Mouse (Mus musculus) G1E (cell line): ENCODE data around the gene Irs3. TPM values are rescaled to one million over a fixed set of nuclear protein-coding genes. Genes with fewer than 3 reads are reported as not detected.

Source experiments
- ATAC-seq: 2 replicates; pipeline ENCODE4 v1.8.0; 2016; ENCODE audit warnings: mild to moderate bottlenecking; ENCODE audit not compliant: insufficient number of reproducible peaks, poor library complexity, low FRiP score, severe bottlenecking; ENCODE audit errors: extremely low read depth
- DNase-seq: peaks from one replicate; pipeline ENCODE4 v3.0.0; 2012; ENCODE audit warnings: low spot score
- H3K27me3 ChIP-seq: 2 replicates; pipeline ENCODE4 v1.6.1; 2012; ENCODE audit warnings: mild to moderate bottlenecking, low read length, inconsistent platforms; ENCODE audit not compliant: insufficient read depth
- H3K36me3 ChIP-seq: replicated peaks from 2 replicates; pipeline ENCODE3; 2012; ENCODE audit warnings: mild to moderate bottlenecking, inconsistent platforms
- H3K4me1 ChIP-seq: 2 replicates; pipeline ENCODE4 v1.6.1; 2012; ENCODE audit warnings: low read depth, low read length, inconsistent platforms, mixed read lengths; ENCODE audit not compliant: insufficient read depth
- H3K4me3 ChIP-seq: 2 replicates; pipeline ENCODE4 v1.5.1; 2012; ENCODE audit warnings: low read depth, mild to moderate bottlenecking, inconsistent platforms, low read length, moderate library complexity, mixed read lengths
- H3K9me3 ChIP-seq: replicated peaks from 2 replicates; pipeline ENCODE4 v1.6.1; 2012; ENCODE audit warnings: inconsistent platforms
- CTCF ChIP-seq: IDR thresholded peaks from 2 replicates; pipeline ENCODE4 v1.5.1; 2012; ENCODE audit warnings: low read depth, low read length, inconsistent platforms, mixed read lengths
- GATA1 ChIP-seq: IDR thresholded peaks from 2 replicates; pipeline ENCODE4 v1.6.1; 2012; ENCODE audit warnings: borderline replicate concordance, low read length, inconsistent platforms, mixed read lengths
- GATA2 ChIP-seq: IDR thresholded peaks from 2 replicates; pipeline ENCODE4 v1.6.1; 2012; ENCODE audit warnings: low read depth, low read length, inconsistent platforms, borderline replicate concordance
- POLR2AphosphoS5 ChIP-seq: IDR thresholded peaks from 2 replicates; pipeline ENCODE4 v1.6.1; 2012; ENCODE audit warnings: low read depth, low read length, inconsistent platforms; ENCODE audit not compliant: insufficient replicate concordance
- TAL1 ChIP-seq: conservative IDR thresholded peaks from 2 replicates; pipeline ENCODE4 v1.6.1; 2012; ENCODE audit warnings: low read depth, low read length, inconsistent platforms, mixed read lengths
- polyA plus RNA-seq: library from polyadenylated mRNA; stranded (reverse); fragments of >175 nt; gene quantifications from 2 replicates; pipeline ENCODE4 v1.2.3, GENCODE M21; 2012
- total RNA-seq, 2 experiments: library from RNA; stranded (forward) in 1 of 2; stranded (reverse) in 1 of 2; fragments of 200-1000 nt in 1 of 2; fragments of >200 nt in 1 of 2; fragmentation: Nextera tagmentation in 1 of 2; gene quantifications; 2 replicates each; pipeline ENCODE4 v1.2.3; 2014 to 2017

Gene Irs3
- total and polyA plus RNA-seq, 3 experiments, result 0.11 TPM; not detected in 2

- Histone ChIP-seq H3K36me3 (peaks cover 34% of the 10 kb centered on the region), H3K9me3 (no peaks in the 10 kb centered on the region), H3K27me3 (peaks cover 39% of the 10 kb centered on the region), H3K4me1 (peaks cover 54% of the 10 kb centered on the region), H3K4me3 (no peak overlapping the region)
- DNase-seq (no peak), ATAC-seq (no peak)
- no peak for TF ChIP-seq TAL1
- no peak for TF ChIP-seq GATA2
- no peak for TF ChIP-seq GATA1
- TF ChIP-seq CTCF, result no peak
- TF ChIP-seq POLR2AphosphoS5, result no peak
These were observed 36.2 kb downstream of the Irs3 start for GRCm38 (mm10) chr5:137609292-137609691.

GRCm38 (mm10) chr5:137608654-137609190 is 36.8 kb downstream of the Irs3 start:
- H3K9me3 ChIP-seq, result no peaks in the 10 kb centered on the region
- DNase-seq (no peak), ATAC-seq (no peak)
- H3K4me1 ChIP-seq, result peaks cover 55% of the 10 kb centered on the region
- no peak for TF ChIP-seq GATA1
- TF ChIP-seq GATA2, result no peak
- no peak for TF ChIP-seq POLR2AphosphoS5
- TF ChIP-seq CTCF, result no peak
- no peak for TF ChIP-seq TAL1
- peaks cover 36% of the 10 kb centered on the region for H3K36me3 ChIP-seq
- no peak overlapping the region for H3K4me3 ChIP-seq
- H3K27me3 ChIP-seq, result peaks cover 36% of the 10 kb centered on the region

GRCm38 (mm10) chr5:137607860-137608653 is 37.5 kb downstream of the Irs3 start:
- Histone ChIP-seq H3K9me3 (no peaks in the 10 kb centered on the region), H3K4me3 (no peak overlapping the region), H3K36me3 (peaks cover 37% of the 10 kb centered on the region), H3K4me1 (peaks cover 52% of the 10 kb centered on the region), H3K27me3 (peaks cover 31% of the 10 kb centered on the region)
- ATAC-seq (no peak), DNase-seq (no peak)
- TF ChIP-seq POLR2AphosphoS5, result no peak
- no peak for TF ChIP-seq GATA2
- no peak for TF ChIP-seq GATA1
- TF ChIP-seq CTCF, result no peak
- TF ChIP-seq TAL1, result no peak

- peaks cover 70% of the 10 kb centered on the region for H3K4me1 ChIP-seq
- DNase-seq, result no peak
- H3K36me3 ChIP-seq, result peaks cover 43% of the 10 kb centered on the region
- H3K4me3 ChIP-seq, result peak overlapping the region; percentile 76
- H3K27me3 ChIP-seq, result no peaks in the 10 kb centered on the region
- no peaks in the 10 kb centered on the region for H3K9me3 ChIP-seq
- no peak for ATAC-seq
- TF ChIP-seq TAL1 (no peak), POLR2AphosphoS5 (no peak), GATA1 (no peak), GATA2 (no peak), CTCF (no peak)
These were observed 44.2 kb downstream of the Irs3 start for GRCm38 (mm10) chr5:137601365-137601729.

GRCm38 (mm10) chr5:137600619-137601364 is 44.7 kb downstream of the Irs3 start, which contains the start of gene Mospd3:
Gene Mospd3 (minus strand): TSS chr5:137601058.
- Histone ChIP-seq H3K4me1 (peaks cover 67% of the 10 kb centered on the region), H3K27me3 (no peaks in the 10 kb centered on the region), H3K9me3 (no peaks in the 10 kb centered on the region), H3K36me3 (peaks cover 40% of the 10 kb centered on the region), H3K4me3 (peak within 1 kb of the TSS; percentile 76)
- TF ChIP-seq CTCF (no peak), TAL1 (no peak), POLR2AphosphoS5 (no peak), GATA2 (no peak), GATA1 (no peak)
- peak; percentile 92 for ATAC-seq
- peak; percentile 95 for DNase-seq

- ATAC-seq, result no peak
- H3K36me3 ChIP-seq, result peaks cover 38% of the 10 kb centered on the region
- H3K4me3 ChIP-seq, result peak overlapping the region; percentile 76
- H3K4me1 ChIP-seq, result peaks cover 62% of the 10 kb centered on the region
- no peak for DNase-seq
- no peaks in the 10 kb centered on the region for H3K27me3 ChIP-seq
- H3K9me3 ChIP-seq, result no peaks in the 10 kb centered on the region
- TF ChIP-seq POLR2AphosphoS5 (no peak), CTCF (no peak), TAL1 (no peak), GATA1 (no peak)
These were observed 45.3 kb downstream of the Irs3 start for GRCm38 (mm10) chr5:137600281-137600618.
